Mouse (Mus musculus) thymus, adult 2 months (tissue): ENCODE data around the gene Enox1. TPM values are rescaled to one million over a fixed set of nuclear protein-coding genes. Genes with fewer than 3 reads are reported as not detected.

ENCODE experiments used
- DNase-seq: peaks from one replicate; pipeline ENCODE4 v3.0.0; 2021
- H3K27ac ChIP-seq: fragments of 200-500 bp; 2 replicates; pipeline ENCODE4 v1.5.1; 2012; ENCODE audit warnings: low read length, control low read depth; ENCODE audit not compliant: control insufficient read depth, insufficient read depth
- H3K27me3 ChIP-seq: fragments of 200-500 bp; 2 replicates; pipeline ENCODE4 v1.6.1; 2012; ENCODE audit warnings: mild to moderate bottlenecking, low read length, moderate library complexity, mixed read lengths; ENCODE audit not compliant: control insufficient read depth, insufficient read depth
- H3K36me3 ChIP-seq: fragments of 200-500 bp; 2 replicates; pipeline ENCODE4 v1.6.1; 2012; ENCODE audit warnings: mild to moderate bottlenecking, low read length, moderate library complexity; ENCODE audit not compliant: control insufficient read depth, insufficient read depth
- H3K4me1 ChIP-seq: fragments of 200-500 bp; replicated peaks from 2 replicates; pipeline ENCODE4 v1.6.1; 2012; ENCODE audit warnings: low read length; ENCODE audit not compliant: control insufficient read depth, insufficient read depth
- H3K4me3 ChIP-seq: fragments of 200-500 bp; 2 replicates; pipeline ENCODE4 v1.5.1; 2012; ENCODE audit warnings: mild to moderate bottlenecking, low read length, control low read depth, moderate library complexity; ENCODE audit not compliant: control insufficient read depth, insufficient read depth
- CTCF ChIP-seq: fragments of 200-500 bp; IDR thresholded peaks from 2 replicates; pipeline ENCODE4 v1.5.1; 2012; ENCODE audit warnings: mild to moderate bottlenecking, control low read depth, low read length, moderate library complexity, borderline replicate concordance; ENCODE audit not compliant: control insufficient read depth, poor library complexity, insufficient read depth; ENCODE audit errors: extremely low read depth
- POLR2A ChIP-seq: fragments of 200-500 bp; IDR thresholded peaks from 2 replicates; pipeline ENCODE4 v1.6.1; 2012; ENCODE audit warnings: mild to moderate bottlenecking, low read length, control low read depth, moderate library complexity; ENCODE audit not compliant: control insufficient read depth, poor library complexity, insufficient read depth; ENCODE audit errors: extremely low read depth
- whole genome bisulfite sequencing: fragments of 180-500 bp; shearing (Covaris S2); methylation state at CpG from one replicate; pipeline ENCODE4 v1.1.7; 2018; 5-methylcytosine and 5-hydroxymethylcytosine counted together
- polyA plus RNA-seq: library from polyadenylated mRNA; depleted of rRNA; stranded (reverse); fragments of >200 nt; gene quantifications from 2 replicates; pipeline ENCODE4 v1.2.3, GENCODE M21; 2012

Gene Enox1
- polyA plus RNA-seq, 1 experiment = 0.38 TPM

- no peak overlapping the region for H3K4me3 ChIP-seq
- 94% methylated on average over 5 of the region's 5 CpGs for WGBS
- no peaks in the 10 kb centered on the region for H3K4me1 ChIP-seq
- H3K36me3 ChIP-seq = no peaks in the 10 kb centered on the region
- TF ChIP-seq CTCF = no peak
- TF ChIP-seq POLR2A = no peak
- no peak overlapping the region for H3K27ac ChIP-seq
- no peaks in the 10 kb centered on the region for H3K27me3 ChIP-seq
- no peak for DNase-seq
These were observed 26.9 kb downstream of the Enox1 start for GRCm38 (mm10) chr14:77183491-77183890.

GRCm38 (mm10) chr14:77190158-77190557 lies 33.6 kb downstream of the Enox1 start:
- no peaks in the 10 kb centered on the region for H3K27me3 ChIP-seq
- no peak for TF ChIP-seq CTCF
- TF ChIP-seq POLR2A = no peak
- H3K4me3 ChIP-seq = no peak overlapping the region
- DNase-seq = no peak
- 93% methylated on average over 2 of the region's 2 CpGs for WGBS
- no peaks in the 10 kb centered on the region for H3K4me1 ChIP-seq
- no peak overlapping the region for H3K27ac ChIP-seq
- no peaks in the 10 kb centered on the region for H3K36me3 ChIP-seq

GRCm38 (mm10) chr14:77195314-77196020 lies 38.9 kb downstream of the Enox1 start:
- Histone ChIP-seq H3K4me3 (no peak overlapping the region), H3K27me3 (no peaks in the 10 kb centered on the region), H3K4me1 (no peaks in the 10 kb centered on the region), H3K36me3 (no peaks in the 10 kb centered on the region), H3K27ac (no peak overlapping the region)
- 55% methylated on average over 18 of the region's 18 CpGs for WGBS
- DNase-seq = no peak
- TF ChIP-seq POLR2A (no peak), CTCF (no peak)

DNA sequence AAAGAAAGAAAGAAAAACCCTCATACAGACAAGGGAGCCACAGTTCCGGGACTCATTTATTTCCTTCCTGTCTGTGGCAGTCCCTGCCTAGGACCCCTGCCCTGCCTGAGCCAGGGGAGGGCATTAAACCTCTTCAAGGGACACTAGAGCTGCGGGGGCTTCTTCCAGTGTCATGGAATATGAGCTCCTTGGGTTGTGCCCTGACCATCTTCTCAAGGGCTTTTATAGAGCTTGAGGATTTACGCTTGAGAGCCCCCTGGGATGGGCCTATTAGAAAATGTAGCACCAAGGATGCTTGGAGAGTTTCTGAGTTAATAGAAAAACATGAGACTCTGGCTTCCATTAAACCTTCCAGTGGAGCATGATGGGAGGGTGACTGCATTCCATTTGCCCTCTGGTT lies 39.7 kb downstream of the Enox1 start:
- Histone ChIP-seq H3K4me1 (no peaks in the 10 kb centered on the region), H3K36me3 (no peaks in the 10 kb centered on the region), H3K27ac (no peak overlapping the region), H3K4me3 (no peak overlapping the region), H3K27me3 (no peaks in the 10 kb centered on the region)
- DNase-seq = no peak
- TF ChIP-seq POLR2A (no peak), CTCF (no peak)
- WGBS = 74% methylated on average over 3 of the region's 3 CpGs

- DNase-seq = no peak
- no peaks in the 10 kb centered on the region for H3K36me3 ChIP-seq
- WGBS = 92% methylated on average over 2 of the region's 2 CpGs
These were observed 40.9 kb downstream of the Enox1 start for GRCm38 (mm10) chr14:77197414-77197915.

DNA sequence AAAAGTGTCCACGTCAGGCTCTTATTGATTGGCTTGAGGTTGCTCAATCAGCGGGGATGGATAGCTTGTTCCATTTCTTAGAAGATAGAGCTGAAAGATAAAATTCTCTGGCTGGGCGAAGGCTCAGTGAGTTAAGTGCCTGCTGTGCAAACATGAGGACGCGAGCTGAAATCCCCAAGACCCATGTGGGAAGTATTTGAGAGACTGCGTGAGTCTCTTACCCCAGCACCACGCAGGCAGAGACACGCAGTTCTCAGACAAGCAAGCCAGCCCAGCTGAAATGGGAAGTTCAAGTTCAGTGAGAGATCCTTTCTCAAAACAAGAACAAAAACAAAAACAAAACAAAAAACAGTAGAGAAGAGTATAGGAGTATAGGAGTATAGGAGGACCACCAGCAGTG lies 54.3 kb downstream of the Enox1 start:
- WGBS = 91% methylated on average over 8 of the region's 8 CpGs
- no peak overlapping the region for H3K4me3 ChIP-seq
- no peak overlapping the region for H3K27ac ChIP-seq
- TF ChIP-seq POLR2A (no peak), CTCF (no peak)
- H3K36me3 ChIP-seq = no peaks in the 10 kb centered on the region
- H3K4me1 ChIP-seq = no peaks in the 10 kb centered on the region
- DNase-seq = no peak
- no peaks in the 10 kb centered on the region for H3K27me3 ChIP-seq

More at GRCm38 (mm10) chr14:77197414-77197915, 40.9 kb downstream of the Enox1 start:
- no peaks in the 10 kb centered on the region for H3K4me1 ChIP-seq
- no peaks in the 10 kb centered on the region for H3K27me3 ChIP-seq
- TF ChIP-seq POLR2A = no peak
- TF ChIP-seq CTCF = no peak
- no peak overlapping the region for H3K4me3 ChIP-seq
- H3K27ac ChIP-seq = no peak overlapping the region

GRCm38 (mm10) chr14:77213210-77213609 lies 56.6 kb downstream of the Enox1 start:
- WGBS = 83% methylated on average over 7 of the region's 7 CpGs
- Histone ChIP-seq H3K4me1 (no peaks in the 10 kb centered on the region), H3K36me3 (no peaks in the 10 kb centered on the region), H3K4me3 (no peak overlapping the region), H3K27ac (no peak overlapping the region), H3K27me3 (no peaks in the 10 kb centered on the region)
- no peak for DNase-seq
- TF ChIP-seq CTCF = no peak
- TF ChIP-seq POLR2A = no peak
